Mouse (Mus musculus) liver (tissue): ENCODE data around the gene Ddi2.

Experiments
- DNase-seq: peaks from one replicate; pipeline ENCODE4 v3.0.0-alpha.2; 2020; ENCODE audit warnings: mixed read lengths

Gene Ddi2

GRCm38 (mm10) chr4:141651286-141651685, 71.9 kb downstream of the Ddi2 start:
- no peak for DNase-seq

DNA sequence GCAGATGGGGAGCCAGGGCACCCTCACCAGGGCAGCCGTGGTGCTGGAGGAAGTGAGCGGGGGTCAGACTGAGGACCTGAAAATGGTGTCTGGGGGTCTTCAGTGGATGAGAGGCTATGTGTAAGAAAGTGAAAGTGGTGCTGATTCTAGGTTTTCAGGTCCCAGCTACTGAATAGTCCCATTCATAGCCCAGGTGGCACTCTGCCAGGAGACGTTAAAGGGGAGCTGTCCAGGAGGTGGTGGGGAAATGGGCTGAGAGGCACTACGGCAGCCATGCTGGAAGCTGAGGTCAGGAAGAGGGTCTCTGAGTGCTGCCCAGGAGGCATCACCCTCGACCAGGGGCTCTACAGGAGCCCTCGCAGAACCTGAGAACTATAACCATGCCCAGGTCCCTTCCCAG, 74.0 kb downstream of the Ddi2 start:
- DNase-seq: no peak

GRCm38 (mm10) chr4:141648262-141648661, 75.0 kb downstream of the Ddi2 start:
- no peak for DNase-seq

DNA sequence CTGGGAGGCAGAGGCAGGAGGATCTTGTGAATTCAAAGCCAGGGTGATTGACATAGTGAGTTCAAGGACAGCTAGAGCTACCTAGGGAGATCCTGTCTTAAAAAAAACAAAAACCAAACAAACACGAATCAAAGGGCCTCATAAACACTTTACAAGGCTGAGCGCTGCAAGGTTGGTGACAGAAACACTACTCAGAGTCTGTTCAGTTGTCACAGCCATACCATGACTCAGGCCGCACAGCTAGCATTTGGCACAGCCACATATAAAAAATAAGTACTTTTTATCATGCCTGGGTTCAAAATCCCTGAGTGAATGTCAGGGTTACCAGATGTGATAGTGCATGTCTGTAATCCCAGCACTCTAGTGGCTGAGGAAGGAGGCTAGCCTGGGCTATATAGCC, 76.0 kb downstream of the Ddi2 start:
- DNase-seq: no peak

GRCm38 (mm10) chr4:141645988-141646387, 77.2 kb downstream of the Ddi2 start:
- no peak for DNase-seq

- no peak for DNase-seq
Observed at GRCm38 (mm10) chr4:141643118-141643855, 79.9 kb downstream of the Ddi2 start.

DNA sequence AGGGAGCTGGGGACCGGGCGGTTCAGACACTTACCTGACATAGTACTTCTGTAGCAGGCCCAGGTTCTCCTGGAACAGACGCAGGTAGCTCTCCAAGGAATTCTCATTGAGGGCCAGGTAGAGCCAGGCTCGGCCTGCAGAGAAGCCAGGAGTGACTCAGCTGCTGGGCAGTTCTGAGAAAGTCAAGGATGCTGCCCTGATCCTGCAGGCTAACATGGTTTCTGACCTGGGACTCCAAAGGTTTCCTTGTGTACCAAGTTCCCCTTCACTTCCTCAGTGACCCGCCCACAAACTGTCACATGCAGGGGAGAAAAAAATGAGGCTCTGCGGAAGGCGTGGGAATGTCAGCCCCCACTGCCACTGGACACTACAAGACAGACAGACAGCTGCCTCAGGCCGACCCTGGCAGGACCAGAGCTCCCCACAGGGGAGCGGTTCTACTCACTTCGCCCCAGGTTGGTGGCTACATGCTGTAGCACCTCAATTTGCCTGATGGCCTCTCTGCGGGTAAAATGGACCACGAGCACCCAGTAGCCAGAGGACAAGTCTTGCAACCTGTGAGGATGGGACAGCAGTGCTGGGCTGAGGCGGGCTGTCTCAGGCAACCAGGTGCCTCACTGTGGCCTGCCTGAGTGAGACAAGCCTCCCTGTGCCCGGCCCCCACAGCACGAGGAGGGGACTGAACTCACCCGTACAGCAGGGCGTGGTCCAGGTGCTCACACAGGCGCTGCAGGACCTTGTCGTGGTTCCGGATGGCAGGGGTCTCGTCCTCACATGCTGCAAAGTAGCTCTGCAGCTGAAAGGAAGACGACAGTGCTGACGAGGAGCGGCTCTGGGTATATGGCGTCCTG, 81.0 kb downstream of the Ddi2 start:
- no peak for DNase-seq

DNA sequence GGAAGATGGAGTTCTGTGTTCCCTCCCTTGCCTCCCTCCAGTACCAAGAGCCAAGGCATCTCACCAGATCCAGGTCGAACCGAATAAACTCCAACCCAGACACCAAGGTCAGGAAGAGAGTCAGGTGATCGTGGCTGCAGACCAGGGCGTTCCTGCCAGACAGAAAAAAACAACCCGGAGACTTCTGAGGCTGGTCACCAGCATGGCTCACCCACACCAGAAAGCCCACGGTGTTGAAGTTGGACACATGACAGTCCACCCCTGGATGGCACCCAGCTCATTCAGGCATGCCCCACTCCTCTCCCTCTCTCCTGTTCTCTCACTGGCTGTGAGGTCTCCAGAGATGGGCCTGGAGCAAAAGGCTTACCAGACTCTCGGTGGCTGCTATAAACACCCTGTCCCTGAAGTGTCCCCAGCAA, 81.9 kb downstream of the Ddi2 start:
- no peak for DNase-seq

DNA sequence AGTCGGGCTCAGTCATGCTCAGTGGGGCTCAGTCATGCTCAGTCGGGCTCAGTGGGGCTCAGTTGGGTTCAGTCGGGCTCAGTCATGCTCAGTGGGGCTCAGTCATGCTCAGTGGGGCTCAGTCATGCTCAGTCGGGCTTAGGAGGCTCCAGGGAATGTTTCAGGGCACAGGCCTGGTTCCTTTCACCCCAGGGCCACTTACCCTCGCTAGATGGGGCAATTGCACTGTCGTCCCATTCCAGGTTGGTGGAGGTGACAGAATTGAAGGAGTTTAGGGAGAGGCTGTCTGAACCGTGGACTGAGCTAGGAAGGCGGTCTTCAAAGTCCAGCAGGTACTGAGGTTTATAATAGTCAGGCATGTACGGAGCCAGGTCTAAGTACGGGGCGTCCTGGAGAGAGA, 83.7 kb downstream of the Ddi2 start:
- no peak for DNase-seq

DNA sequence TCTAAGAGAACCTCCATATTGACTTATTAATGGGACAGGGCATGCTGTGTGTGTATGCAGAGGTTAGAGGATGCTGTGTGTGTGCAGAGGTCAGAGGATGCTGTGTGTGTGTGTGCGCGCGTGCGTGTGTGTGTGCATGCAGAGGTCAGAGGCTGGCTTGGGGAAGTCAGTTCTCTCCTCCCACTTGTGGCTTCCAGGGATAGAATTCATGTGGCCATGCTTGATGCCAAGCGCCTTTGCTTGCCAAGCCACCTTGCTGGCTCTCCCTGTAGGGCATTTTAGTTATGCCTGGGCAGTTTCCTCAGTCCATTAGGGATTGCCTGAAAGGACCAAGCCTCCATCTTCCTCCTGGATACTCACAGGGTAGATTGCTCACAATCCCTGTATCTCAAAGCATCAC, 86.5 kb downstream of the Ddi2 start:
- no peak for DNase-seq

- DNase-seq: no peak
Observed at GRCm38 (mm10) chr4:141635991-141636390, 87.2 kb downstream of the Ddi2 start.

GRCm38 (mm10) chr4:141632111-141632873, 90.9 kb downstream of the Ddi2 start:
- no peak for DNase-seq

- DNase-seq: no peak
Observed at GRCm38 (mm10) chr4:141631250-141631649, 92.0 kb downstream of the Ddi2 start.

GRCm38 (mm10) chr4:141630021-141630420, 93.2 kb downstream of the Ddi2 start:
- no peak for DNase-seq

- no peak for DNase-seq
Observed at GRCm38 (mm10) chr4:141628661-141629060, 94.6 kb downstream of the Ddi2 start.
